Mouse (Mus musculus) limb, embryonic 14.5 days (tissue): ENCODE measurements around the gene Fam117a. TPM values are rescaled to one million over a fixed set of nuclear protein-coding genes. Genes with fewer than 3 reads are reported as not detected.

ENCODE experiments used
- ATAC-seq: fragments of 200-750 bp; cut with Nextera tagmentation; 2 replicates; pipeline ENCODE4 v1.8.0; 2017; ENCODE audit warnings: low read depth, moderate number of reproducible peaks, moderate TSS enrichment; ENCODE audit not compliant: low FRiP score
- DNase-seq: peaks from one replicate; pipeline ENCODE4 v3.0.0-alpha.2; 2015; ENCODE audit warnings: low spot score
- H3K27ac ChIP-seq: fragments of 300-500 bp; sonication (generic); replicated peaks from 2 replicates; pipeline ENCODE4 v1.5.1; 2014; ENCODE audit warnings: low read depth, mild to moderate bottlenecking, low read length, moderate library complexity, mixed read lengths
- H3K27me3 ChIP-seq: fragments of 300-500 bp; sonication (generic); 2 replicates; pipeline ENCODE4 v1.6.1; 2014; ENCODE audit warnings: low read length, mixed read lengths; ENCODE audit not compliant: control insufficient read depth, insufficient read depth
- H3K36me3 ChIP-seq: fragments of 300-500 bp; sonication (generic); 2 replicates; pipeline ENCODE4 v1.6.1; 2014; ENCODE audit warnings: mild to moderate bottlenecking, low read length, moderate library complexity, mixed read lengths; ENCODE audit not compliant: control insufficient read depth, insufficient read depth
- H3K4me1 ChIP-seq: fragments of 300-500 bp; sonication (generic); 2 replicates; pipeline ENCODE4 v1.6.1; 2014; ENCODE audit warnings: antibody characterized with exemption, low read length, mixed read lengths; ENCODE audit not compliant: control insufficient read depth, insufficient read depth
- H3K4me2 ChIP-seq: fragments of 300-500 bp; sonication (generic); replicated peaks from 2 replicates; pipeline ENCODE4 v1.6.1; 2014; ENCODE audit warnings: low read depth, mild to moderate bottlenecking, low read length, moderate library complexity; ENCODE audit not compliant: severe bottlenecking
- H3K4me3 ChIP-seq: fragments of 300-500 bp; sonication (generic); replicated peaks from 2 replicates; pipeline ENCODE4 v1.5.1; 2014; ENCODE audit warnings: low read length
- H3K9ac ChIP-seq: fragments of 300-500 bp; sonication (generic); 2 replicates; pipeline ENCODE4 v1.6.1; 2014; ENCODE audit warnings: mild to moderate bottlenecking, low read depth, low read length, moderate library complexity; ENCODE audit not compliant: severe bottlenecking
- H3K9me3 ChIP-seq: fragments of 300-500 bp; sonication (generic); 2 replicates; pipeline ENCODE4 v1.6.1; 2016; ENCODE audit warnings: low read length; ENCODE audit not compliant: control insufficient read depth
- POLR2A ChIP-seq: fragments of 200-500 bp; IDR thresholded peaks from 2 replicates; pipeline ENCODE4 v1.8.0; 2012; ENCODE audit warnings: inconsistent platforms, mild to moderate bottlenecking, moderate library complexity, borderline replicate concordance; ENCODE audit not compliant: insufficient read depth, insufficient read length; ENCODE audit errors: extremely low read depth
- WGBS: fragments of 180-500 bp; shearing (Covaris S2); extraction: QIAGEN DNeasy Blood & Tissue Kit; methylation state at CpG from one replicate; pipeline ENCODE4 v1.1.7; 2014; 5-methylcytosine and 5-hydroxymethylcytosine counted together
- polyA plus RNA-seq, 2 experiments: library from polyadenylated mRNA; depleted of rRNA in 1 of 2; stranded (reverse) in 1 of 2; unstranded in 1 of 2; fragments of >200 nt; fragmentation: Nextera tagmentation in 1 of 2; extraction: Ambion mirVana in 1 of 2; gene quantifications; 2 replicates each; pipeline versions ENCODE4 v1.2.1 to v1.2.3; 2012 to 2014

The Fam117a gene
- polyA plus RNA-seq, 2 experiments = 19.3 to 48.3 TPM

DNA sequence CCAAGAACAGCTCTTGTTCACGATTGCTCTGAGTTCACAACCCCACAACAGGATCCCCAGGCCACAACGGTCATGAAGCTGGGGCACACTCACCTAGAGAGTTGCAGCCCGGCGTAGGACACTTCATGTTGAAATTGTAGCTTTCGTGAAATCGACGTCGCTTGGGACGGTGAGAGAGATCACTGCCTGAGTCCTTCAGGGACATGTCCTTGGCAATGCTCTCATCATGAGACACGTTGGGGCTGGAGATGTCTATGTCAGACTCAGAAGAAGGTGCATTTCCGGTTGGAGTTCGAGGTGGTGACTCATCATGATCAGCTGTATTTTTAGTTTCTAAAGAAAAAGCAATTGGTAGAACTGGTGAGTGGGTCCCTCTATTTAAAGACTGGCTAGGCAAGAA lies 36.9 kb upstream of the Fam117a start:
- Histone ChIP-seq H3K9ac (no peak overlapping the region), H3K36me3 (peaks cover 70% of the 10 kb centered on the region), H3K27me3 (no peaks in the 10 kb centered on the region), H3K4me2 (no peak overlapping the region), H3K4me1 (no peaks in the 10 kb centered on the region), H3K4me3 (no peak overlapping the region), H3K9me3 (no peaks in the 10 kb centered on the region), H3K27ac (no peak overlapping the region)
- DNase-seq (no peak), ATAC-seq (no peak)
- WGBS = 89% methylated on average over 12 of the region's 12 CpGs
- no peak for TF ChIP-seq POLR2A

DNA sequence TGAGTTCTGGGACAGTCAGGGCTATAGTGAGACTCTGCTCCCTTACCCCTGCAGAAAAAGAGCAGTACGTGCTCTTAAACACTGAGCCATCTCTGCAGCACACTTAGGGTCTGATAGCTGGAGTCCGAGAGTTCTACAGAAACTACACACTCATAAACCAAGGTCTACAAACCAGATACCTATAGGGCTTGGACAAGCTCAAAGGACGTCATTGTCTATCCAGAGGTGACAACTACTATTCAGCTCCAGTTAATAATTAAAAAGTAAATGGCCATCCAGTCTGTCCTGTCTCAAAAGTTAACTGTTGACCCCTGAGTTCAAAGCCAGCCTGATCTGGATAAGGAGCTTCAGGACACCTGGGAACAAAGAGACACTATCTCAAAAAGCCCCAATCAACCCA lies 35.0 kb upstream of the Fam117a start:
- no peak for TF ChIP-seq POLR2A
- H3K36me3 ChIP-seq = peaks cover 77% of the 10 kb centered on the region
- no peak for ATAC-seq
- DNase-seq = no peak
- no peaks in the 10 kb centered on the region for H3K4me1 ChIP-seq
- no peak overlapping the region for H3K9ac ChIP-seq
- H3K4me3 ChIP-seq = no peak overlapping the region
- no peaks in the 10 kb centered on the region for H3K9me3 ChIP-seq
- H3K4me2 ChIP-seq = no peak overlapping the region
- H3K27me3 ChIP-seq = no peaks in the 10 kb centered on the region
- 92% methylated on average over 3 of the region's 3 CpGs for WGBS
- no peak overlapping the region for H3K27ac ChIP-seq

DNA sequence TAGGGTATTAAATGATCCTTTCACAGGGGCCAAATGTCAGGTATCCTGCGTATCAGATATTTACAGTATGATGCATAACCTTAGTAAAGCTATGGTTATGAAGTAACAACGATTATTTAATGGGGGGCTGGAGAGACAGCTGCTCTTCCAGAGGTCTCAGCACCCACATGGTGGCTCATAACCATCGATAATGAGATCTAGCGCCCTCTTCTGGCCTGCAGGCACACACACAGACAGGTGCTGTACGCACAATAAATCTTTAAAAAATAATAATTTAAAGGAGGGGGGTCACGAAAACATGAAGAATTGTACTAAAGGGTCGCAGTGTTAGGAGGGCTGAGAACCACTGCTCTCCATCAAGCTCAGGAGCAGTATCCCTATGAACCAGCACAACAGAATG lies 31.2 kb upstream of the Fam117a start:
- Histone ChIP-seq H3K36me3 (peaks cover 44% of the 10 kb centered on the region), H3K9ac (no peak overlapping the region), H3K27me3 (no peaks in the 10 kb centered on the region), H3K4me3 (no peak overlapping the region), H3K4me2 (no peak overlapping the region), H3K27ac (no peak overlapping the region), H3K9me3 (no peaks in the 10 kb centered on the region), H3K4me1 (peaks cover 4% of the 10 kb centered on the region)
- ATAC-seq = no peak
- TF ChIP-seq POLR2A = no peak
- 88% methylated on average over 7 of the region's 7 CpGs for WGBS
- DNase-seq = no peak

DNA sequence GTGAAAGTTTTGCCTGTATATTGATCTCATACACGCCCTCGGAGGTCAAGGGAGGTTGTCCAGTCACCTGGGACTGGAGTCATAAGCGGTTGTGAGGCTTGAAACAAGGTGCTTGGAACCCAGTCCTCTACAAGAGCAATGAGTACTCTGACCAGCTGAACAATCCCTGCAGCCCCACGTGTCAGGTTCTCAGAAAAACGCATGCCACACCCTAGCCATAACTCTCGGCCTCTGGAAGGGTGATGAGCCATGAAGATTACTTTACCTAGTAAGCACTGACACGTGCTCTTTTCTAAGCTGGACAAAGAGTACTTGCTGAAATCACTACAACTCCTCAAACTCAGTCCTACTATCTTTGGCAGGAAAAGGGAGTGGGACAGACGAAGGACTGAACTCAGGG lies 29.3 kb upstream of the Fam117a start:
- peaks cover 25% of the 10 kb centered on the region for H3K36me3 ChIP-seq
- H3K4me2 ChIP-seq = no peak overlapping the region
- H3K4me1 ChIP-seq = peaks cover 11% of the 10 kb centered on the region
- ATAC-seq = no peak
- no peak for TF ChIP-seq POLR2A
- no peaks in the 10 kb centered on the region for H3K9me3 ChIP-seq
- 83% methylated on average over 8 of the region's 8 CpGs for WGBS
- DNase-seq = no peak
- no peaks in the 10 kb centered on the region for H3K27me3 ChIP-seq
- no peak overlapping the region for H3K4me3 ChIP-seq
- H3K9ac ChIP-seq = no peak overlapping the region
- no peak overlapping the region for H3K27ac ChIP-seq

DNA sequence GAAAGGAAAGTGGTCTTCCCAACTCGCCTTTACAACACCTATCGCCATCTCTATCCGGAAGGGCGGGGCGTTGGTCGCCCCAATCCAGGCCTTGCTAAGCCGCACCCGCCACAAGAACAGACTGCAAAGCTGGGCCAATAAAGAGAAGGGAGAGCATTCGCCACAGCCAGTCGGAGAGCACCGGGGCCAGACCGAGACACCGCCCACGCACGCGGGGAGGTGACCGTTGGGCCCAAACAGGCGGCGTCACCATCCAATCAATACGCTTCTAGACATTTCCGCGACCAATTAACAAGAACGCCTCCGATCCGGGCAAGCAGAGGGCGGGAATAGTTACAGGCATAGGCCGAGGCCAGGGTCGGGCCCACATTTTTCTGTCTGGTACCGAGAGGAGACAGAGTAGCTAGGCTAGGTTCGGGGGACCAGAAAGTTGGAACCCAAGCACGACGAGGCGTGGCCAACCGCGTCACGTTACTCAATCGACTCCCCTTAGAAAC lies 27.3 kb upstream of the Fam117a start:
- Histone ChIP-seq H3K27ac (peak overlapping the region; percentile 91), H3K4me1 (peaks cover 11% of the 10 kb centered on the region), H3K4me2 (peak overlapping the region; percentile 67), H3K27me3 (no peaks in the 10 kb centered on the region), H3K9ac (peak overlapping the region; percentile 89), H3K9me3 (no peaks in the 10 kb centered on the region), H3K4me3 (peak overlapping the region; percentile 95), H3K36me3 (peaks cover 15% of the 10 kb centered on the region)
- DNase-seq = peak; percentile 99
- ATAC-seq = peak; percentile 94
- WGBS = 1% methylated on average over 30 of the region's 37 CpGs
- TF ChIP-seq POLR2A = no peak
